Mouse (Mus musculus): Measurements from ENCODE around the gene Trdmt1. TPM values are rescaled to one million over a fixed set of nuclear protein-coding genes. Genes with fewer than 3 reads are reported as not detected.

Gene Trdmt1
- polyA plus RNA-seq, 1 experiment from 2014 or later: 14.0 TPM

GRCm38 (mm10) chr2:13522106-13522505 lies 22.4 kb downstream of the Trdmt1 start:
- TF ChIP-seq CTCF (IDR thresholded peaks at IDR 0.05; ENCODE audit: low read depth): no peak
- DNase-seq (ENCODE audit: low spot score) (no peak), ATAC-seq (replicated peaks; ENCODE audit: low FRiP score, low read depth) (no peak)
- H3K9ac ChIP-seq (ENCODE audit: low read depth, low read length): no peak overlapping the region
- no peaks in the 10 kb centered on the region for H3K4me1 ChIP-seq (replicated peaks; ENCODE audit: insufficient read depth, low read length)
- no peak overlapping the region for H3K4me3 ChIP-seq (replicated peaks; ENCODE audit: low read depth, low read length)
- H3K27ac ChIP-seq: no peak overlapping the region
- 61% methylated on average over 8 of the region's 8 CpGs for whole genome bisulfite sequencing
- H3K36me3 ChIP-seq (ENCODE audit: insufficient read depth, low read length): no peaks in the 10 kb centered on the region
- H3K9me3 ChIP-seq (replicated peaks; ENCODE audit: low read length): no peaks in the 10 kb centered on the region
- no peaks in the 10 kb centered on the region for H3K27me3 ChIP-seq (ENCODE audit: insufficient read depth, low read length)
- H3K4me2 ChIP-seq (ENCODE audit: low read length): no peak overlapping the region

DNA sequence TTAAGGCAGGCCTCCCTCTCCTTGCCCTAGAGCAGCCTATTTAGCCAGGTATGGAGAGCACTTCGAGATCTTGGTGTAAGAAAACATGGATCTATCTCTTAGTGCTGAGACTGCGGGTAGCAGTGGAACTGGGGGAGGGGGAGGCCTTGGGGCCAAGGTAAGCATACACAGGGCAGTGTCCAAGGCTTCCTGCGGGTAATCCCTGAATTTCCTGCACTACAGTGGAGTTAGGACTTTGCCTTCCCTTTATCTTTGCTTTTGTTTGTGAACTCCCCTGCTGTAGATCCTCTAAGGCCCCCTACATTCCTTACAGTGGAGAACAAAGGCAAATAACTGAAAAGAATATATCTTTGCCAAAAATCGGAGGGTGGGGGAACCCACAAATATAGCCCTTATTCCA lies 29.5 kb downstream of the Trdmt1 start:
- H3K27me3 ChIP-seq (ENCODE audit: insufficient read depth, low read length): no peaks in the 10 kb centered on the region
- no peak for ATAC-seq (replicated peaks; ENCODE audit: low FRiP score, low read depth)
- H3K27ac ChIP-seq: no peak overlapping the region
- no peak for DNase-seq (ENCODE audit: low spot score)
- no peak overlapping the region for H3K9ac ChIP-seq (ENCODE audit: low read depth, low read length)
- H3K4me2 ChIP-seq (ENCODE audit: low read length): no peak overlapping the region
- H3K36me3 ChIP-seq (ENCODE audit: insufficient read depth, low read length): 0 out of 2 replicates have a peak, but pooled peaks cover 5% of the 10 kb centered on the region
- H3K9me3 ChIP-seq (replicated peaks; ENCODE audit: low read length): no peaks in the 10 kb centered on the region
- no peaks in the 10 kb centered on the region for H3K4me1 ChIP-seq (replicated peaks; ENCODE audit: insufficient read depth, low read length)
- no peak for TF ChIP-seq CTCF (IDR thresholded peaks at IDR 0.05; ENCODE audit: low read depth)
- WGBS: 60% methylated on average over 4 of the region's 4 CpGs
- no peak overlapping the region for H3K4me3 ChIP-seq (replicated peaks; ENCODE audit: low read depth, low read length)

DNA sequence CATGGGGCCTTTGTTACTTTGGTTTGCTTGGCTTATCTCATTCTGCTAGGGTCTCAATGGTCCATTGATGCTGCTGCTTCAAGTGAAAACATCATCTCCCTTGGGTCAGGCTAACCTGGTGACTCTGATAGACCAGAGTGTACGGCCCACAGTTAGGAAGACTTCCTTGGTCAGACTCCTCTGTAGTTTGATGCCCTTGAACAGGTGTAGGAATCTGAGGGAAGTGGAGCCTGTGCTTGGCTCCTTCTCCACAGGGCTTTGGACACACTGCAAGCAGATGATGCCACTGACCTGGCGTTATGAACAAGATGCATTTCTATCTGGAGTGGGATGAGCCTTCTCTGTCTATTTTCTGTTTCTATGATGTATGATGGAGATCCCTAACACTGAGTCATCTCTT lies 41.8 kb downstream of the Trdmt1 start:
- H3K27ac ChIP-seq: no peak overlapping the region
- H3K4me3 ChIP-seq (replicated peaks; ENCODE audit: low read depth, low read length): no peak overlapping the region
- H3K4me2 ChIP-seq (ENCODE audit: low read length): no peak overlapping the region
- no peaks in the 10 kb centered on the region for H3K4me1 ChIP-seq (replicated peaks; ENCODE audit: insufficient read depth, low read length)
- 91% methylated on average over 2 of the region's 2 CpGs for WGBS
- H3K27me3 ChIP-seq (ENCODE audit: insufficient read depth, low read length): no peaks in the 10 kb centered on the region
- TF ChIP-seq CTCF (IDR thresholded peaks at IDR 0.05; ENCODE audit: low read depth): no peak
- no peak overlapping the region for H3K9ac ChIP-seq (ENCODE audit: low read depth, low read length)
- no peaks in the 10 kb centered on the region for H3K36me3 ChIP-seq (ENCODE audit: insufficient read depth, low read length)
- ATAC-seq (replicated peaks; ENCODE audit: low FRiP score, low read depth): no peak
- no peak for DNase-seq (ENCODE audit: low spot score)
- H3K9me3 ChIP-seq (replicated peaks; ENCODE audit: low read length): no peaks in the 10 kb centered on the region

DNA sequence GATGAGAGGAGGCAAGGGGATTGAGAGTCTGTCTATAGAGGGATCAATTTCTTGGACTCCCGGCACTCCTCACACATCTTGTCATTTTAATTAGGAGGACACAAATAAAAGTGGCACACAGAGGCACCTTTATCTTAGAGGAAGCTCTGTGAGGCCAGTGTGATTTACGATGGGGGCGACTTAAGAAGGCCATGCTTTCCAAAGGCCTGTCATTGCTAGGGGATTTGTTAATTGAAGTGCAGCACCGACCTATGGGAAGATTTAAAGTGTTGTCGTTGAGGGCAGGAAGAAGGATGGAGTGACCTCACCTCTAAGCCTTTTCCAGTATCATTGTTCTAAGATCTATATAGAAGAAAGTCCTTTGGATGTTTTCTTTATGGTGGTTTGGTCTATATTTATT lies 42.9 kb downstream of the Trdmt1 start:
- no peak for ATAC-seq (replicated peaks; ENCODE audit: low FRiP score, low read depth)
- Histone ChIP-seq H3K27ac (no peak overlapping the region), H3K4me3 (replicated peaks; ENCODE audit: low read depth, low read length) (no peak overlapping the region), H3K36me3 (ENCODE audit: insufficient read depth, low read length) (no peaks in the 10 kb centered on the region), H3K4me2 (ENCODE audit: low read length) (no peak overlapping the region), H3K9ac (ENCODE audit: low read depth, low read length) (no peak overlapping the region), H3K27me3 (ENCODE audit: insufficient read depth, low read length) (no peaks in the 10 kb centered on the region), H3K9me3 (replicated peaks; ENCODE audit: low read length) (no peaks in the 10 kb centered on the region), H3K4me1 (replicated peaks; ENCODE audit: insufficient read depth, low read length) (no peaks in the 10 kb centered on the region)
- TF ChIP-seq CTCF (IDR thresholded peaks at IDR 0.05; ENCODE audit: low read depth): no peak
- DNase-seq (ENCODE audit: low spot score): peak; percentile 44
- 9% methylated on average over 5 of the region's 5 CpGs for WGBS

- ATAC-seq (replicated peaks; ENCODE audit: low FRiP score, low read depth) (no peak; the same call in 1 of the 2 replicates), DNase-seq (ENCODE audit: low spot score) (peak; percentile 22)
- TF ChIP-seq CTCF (IDR thresholded peaks at IDR 0.05; ENCODE audit: low read depth): no peak
Measured at GRCm38 (mm10) chr2:13500298-13500999, 44.0 kb downstream of the Trdmt1 start.

GRCm38 (mm10) chr2:13499196-13499595 lies 45.3 kb downstream of the Trdmt1 start:
- no peak overlapping the region for H3K9ac ChIP-seq (ENCODE audit: low read depth, low read length)
- no peaks in the 10 kb centered on the region for H3K36me3 ChIP-seq (ENCODE audit: insufficient read depth, low read length)
- H3K9me3 ChIP-seq (replicated peaks; ENCODE audit: low read length): no peaks in the 10 kb centered on the region
- no peak overlapping the region for H3K4me3 ChIP-seq (replicated peaks; ENCODE audit: low read depth, low read length)
- ATAC-seq (replicated peaks; ENCODE audit: low FRiP score, low read depth) (no peak), DNase-seq (ENCODE audit: low spot score) (no peak)
- no peak overlapping the region for H3K4me2 ChIP-seq (ENCODE audit: low read length)
- H3K27ac ChIP-seq: no peak overlapping the region
- WGBS: 66% methylated on average over 7 of the region's 7 CpGs
- H3K4me1 ChIP-seq (replicated peaks; ENCODE audit: insufficient read depth, low read length): no peaks in the 10 kb centered on the region
- no peak for TF ChIP-seq CTCF (IDR thresholded peaks at IDR 0.05; ENCODE audit: low read depth)
- H3K27me3 ChIP-seq (ENCODE audit: insufficient read depth, low read length): no peaks in the 10 kb centered on the region

More at GRCm38 (mm10) chr2:13500298-13500999, 44.0 kb downstream of the Trdmt1 start:
- no peaks in the 10 kb centered on the region for H3K4me1 ChIP-seq (replicated peaks; ENCODE audit: insufficient read depth, low read length)
- H3K36me3 ChIP-seq (ENCODE audit: insufficient read depth, low read length): no peaks in the 10 kb centered on the region
- WGBS: 50% methylated on average over 5 of the region's 5 CpGs
- no peak overlapping the region for H3K9ac ChIP-seq (ENCODE audit: low read depth, low read length)
- H3K27me3 ChIP-seq (ENCODE audit: insufficient read depth, low read length): no peaks in the 10 kb centered on the region
- no peak overlapping the region for H3K4me3 ChIP-seq (replicated peaks; ENCODE audit: low read depth, low read length)
- no peak overlapping the region for H3K4me2 ChIP-seq (ENCODE audit: low read length)
- no peak overlapping the region for H3K27ac ChIP-seq
- H3K9me3 ChIP-seq (replicated peaks; ENCODE audit: low read length): no peaks in the 10 kb centered on the region

DNA sequence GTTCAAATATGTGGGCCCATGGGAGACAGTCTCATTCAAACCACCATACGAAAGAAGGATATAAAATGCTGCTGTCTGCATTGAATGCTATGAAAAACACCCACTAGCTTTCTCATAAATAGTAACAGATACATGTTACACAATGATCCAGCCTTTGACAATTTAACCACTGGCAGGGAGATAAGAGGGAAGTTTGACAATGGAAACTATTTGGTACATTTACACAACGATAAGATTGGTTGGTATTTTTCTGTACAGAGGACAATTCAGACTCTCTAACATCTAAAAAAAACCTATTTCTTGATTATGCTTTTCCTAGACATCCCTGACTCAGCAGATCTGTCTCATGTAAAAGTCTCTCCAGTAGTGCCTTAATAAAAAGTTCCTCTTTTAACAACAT lies 48.4 kb downstream of the Trdmt1 start:
- DNase-seq (ENCODE audit: low spot score) (no peak), ATAC-seq (replicated peaks; ENCODE audit: low FRiP score, low read depth) (no peak)
- Histone ChIP-seq H3K9me3 (replicated peaks; ENCODE audit: low read length) (no peaks in the 10 kb centered on the region), H3K27me3 (ENCODE audit: insufficient read depth, low read length) (no peaks in the 10 kb centered on the region), H3K9ac (ENCODE audit: low read depth, low read length) (no peak overlapping the region), H3K4me3 (replicated peaks; ENCODE audit: low read depth, low read length) (no peak overlapping the region), H3K27ac (no peak overlapping the region), H3K4me2 (ENCODE audit: low read length) (no peak overlapping the region), H3K4me1 (replicated peaks; ENCODE audit: insufficient read depth, low read length) (no peaks in the 10 kb centered on the region), H3K36me3 (ENCODE audit: insufficient read depth, low read length) (no peaks in the 10 kb centered on the region)
- 60% methylated on average over 2 of the region's 2 CpGs for WGBS
- TF ChIP-seq CTCF (IDR thresholded peaks at IDR 0.05; ENCODE audit: low read depth): no peak
